Mouse (Mus musculus): ENCODE measurements around the gene Myl7.
"Not testable (repeated sequence)": the region's sequence is repeated elsewhere in the genome, so short reads cannot be mapped to it uniquely, and the experiment has no call there.

Gene Myl7

DNA sequence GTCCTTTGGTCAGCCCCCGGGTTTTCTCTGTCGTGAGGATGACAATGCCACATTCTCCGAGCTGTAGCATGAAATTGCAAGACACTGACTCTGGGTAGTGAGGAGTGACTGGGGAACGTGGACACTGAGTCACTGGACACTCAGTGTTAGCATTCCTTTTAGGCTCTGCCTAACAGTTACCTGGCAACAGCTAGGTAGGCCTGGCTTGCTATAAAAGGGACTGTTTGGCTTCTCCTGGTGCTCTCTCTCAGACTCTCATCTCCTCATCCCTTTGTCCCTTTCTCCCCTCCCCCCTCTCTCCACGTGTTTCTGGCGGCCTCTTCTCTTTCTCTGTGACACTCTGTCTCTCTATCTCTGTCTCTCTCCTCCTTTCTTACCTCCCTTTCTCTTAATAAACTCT is 3.8 kb upstream of the Myl7 start:
- no peak for DNase-seq

DNA sequence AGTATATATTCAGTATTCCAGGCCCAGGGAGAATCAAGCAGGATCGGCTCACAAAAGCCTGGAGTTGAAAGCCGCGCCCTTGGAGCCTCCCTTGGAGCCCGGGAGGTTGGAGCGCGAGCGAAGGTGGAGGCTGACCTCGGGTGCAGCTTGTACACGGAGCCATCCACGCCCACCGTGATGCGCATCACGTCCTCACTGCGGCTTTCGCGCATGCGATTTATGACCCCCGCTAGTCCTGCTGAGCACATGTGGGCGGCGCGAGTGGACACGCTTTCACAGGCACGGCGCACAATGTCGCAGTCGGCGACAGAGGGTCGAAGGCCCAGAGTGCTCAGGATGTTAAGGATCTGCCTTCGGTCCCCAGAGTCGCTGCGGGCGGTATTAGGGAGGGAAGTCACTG is 3.4 kb upstream of the Myl7 start:
- no peak for DNase-seq

DNA sequence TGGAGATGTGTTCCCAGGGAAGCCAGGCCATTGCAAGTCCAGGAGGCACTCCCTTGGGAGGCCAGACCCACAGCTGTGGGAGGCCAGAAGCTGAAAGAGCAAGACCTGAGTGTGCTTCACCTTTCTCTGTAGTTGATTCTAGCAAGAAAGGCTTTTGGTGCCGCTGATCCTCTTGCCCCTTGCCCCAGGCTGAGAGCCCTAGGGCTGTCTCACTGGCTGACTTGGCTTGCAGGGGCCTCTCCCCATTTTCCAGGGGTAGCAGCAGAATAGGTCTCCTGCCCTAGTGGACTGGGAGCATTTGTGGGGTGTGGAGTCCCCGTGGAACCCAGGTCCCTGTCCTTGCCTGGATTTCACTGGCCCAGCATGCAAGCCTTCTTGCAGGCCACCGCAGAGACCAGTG is 2.7 kb upstream of the Myl7 start:
- DNase-seq: no peak

DNA sequence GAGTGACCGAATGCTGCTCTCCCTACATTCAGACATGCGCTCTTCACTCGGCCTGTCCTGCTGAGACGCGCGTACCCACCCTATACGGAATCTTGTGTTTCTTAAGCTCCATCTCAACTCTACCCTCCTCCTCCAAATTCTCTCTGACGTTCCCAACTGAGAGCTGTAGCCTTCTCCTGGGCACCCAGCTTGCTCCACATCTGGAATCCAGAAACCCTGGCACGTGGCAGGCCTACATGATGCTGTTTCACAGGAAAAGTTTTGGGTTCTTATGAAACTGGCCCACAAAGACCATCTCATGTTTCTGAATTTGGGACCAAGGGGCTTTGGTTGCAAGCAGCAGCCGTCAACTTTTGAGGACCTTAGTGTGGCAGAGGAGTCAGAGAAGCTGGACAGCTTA is 704 bp upstream of the Myl7 start:
- DNase-seq: no peak

- DNase-seq: no peak
These were observed 743 bp downstream of the Myl7 start for GRCm38 (mm10) chr11:5897839-5898238.

GRCm38 (mm10) chr11:5897230-5897629 is 1.4 kb downstream of the Myl7 start:
- no peak for DNase-seq

- DNase-seq: no peak
These were observed 4.8 kb downstream of the Myl7 start for GRCm38 (mm10) chr11:5893807-5894206.

DNA sequence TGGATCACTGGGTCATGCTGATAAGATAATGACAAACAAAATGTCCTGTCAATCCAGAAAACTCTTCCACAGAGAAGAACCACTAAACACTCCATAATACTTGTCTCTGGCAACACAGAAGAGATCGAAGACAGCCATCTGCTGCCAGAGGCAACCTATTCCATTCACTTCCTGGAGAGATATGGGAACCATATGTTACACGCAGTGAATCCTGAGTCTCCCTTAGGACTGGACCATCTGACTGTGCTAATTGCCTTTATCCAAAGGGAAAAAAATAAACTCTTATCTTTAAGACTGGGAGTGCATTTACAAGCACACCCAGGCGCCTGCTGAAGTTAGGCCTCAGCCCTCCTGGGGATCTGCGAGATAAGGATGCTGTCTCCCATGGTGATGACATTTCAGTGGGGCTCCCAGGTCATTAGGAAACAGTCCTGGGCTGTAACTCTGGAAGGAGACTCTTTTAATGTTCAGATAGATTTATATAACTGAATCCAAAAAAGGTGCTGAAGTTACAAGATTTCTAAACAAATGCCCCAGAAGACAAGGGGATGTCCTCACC is 5.7 kb downstream of the Myl7 start:
- peak; percentile 61 for DNase-seq

- peak; percentile 84 for DNase-seq
These were observed 6.4 kb downstream of the Myl7 start for GRCm38 (mm10) chr11:5892151-5892591.

GRCm38 (mm10) chr11:5888563-5888962 is 10.0 kb downstream of the Myl7 start:
- not testable (repeated sequence) for DNase-seq

GRCm38 (mm10) chr11:5887250-5887649 is 11.3 kb downstream of the Myl7 start:
- no peak for DNase-seq

DNA sequence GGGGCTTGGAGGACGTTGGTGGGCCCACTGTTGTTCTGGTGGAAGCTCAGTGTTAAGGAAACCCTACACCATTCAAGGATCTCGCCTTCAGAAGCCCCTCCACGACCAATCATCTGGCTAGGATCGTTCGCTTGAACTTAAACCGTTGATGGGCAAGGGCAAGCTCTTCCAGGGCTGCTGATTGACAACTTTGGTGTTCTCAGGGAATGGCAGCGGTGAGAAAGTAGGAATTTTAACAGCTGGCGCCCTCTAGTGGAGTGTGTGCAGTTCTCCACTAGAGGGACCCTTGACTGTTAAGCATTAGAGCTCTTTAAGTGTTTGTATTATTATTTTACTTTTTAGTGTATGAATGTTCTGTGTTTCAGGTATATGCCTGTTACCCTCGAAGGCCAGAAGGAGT is 12.4 kb downstream of the Myl7 start:
- peak; percentile 65 for DNase-seq

DNA sequence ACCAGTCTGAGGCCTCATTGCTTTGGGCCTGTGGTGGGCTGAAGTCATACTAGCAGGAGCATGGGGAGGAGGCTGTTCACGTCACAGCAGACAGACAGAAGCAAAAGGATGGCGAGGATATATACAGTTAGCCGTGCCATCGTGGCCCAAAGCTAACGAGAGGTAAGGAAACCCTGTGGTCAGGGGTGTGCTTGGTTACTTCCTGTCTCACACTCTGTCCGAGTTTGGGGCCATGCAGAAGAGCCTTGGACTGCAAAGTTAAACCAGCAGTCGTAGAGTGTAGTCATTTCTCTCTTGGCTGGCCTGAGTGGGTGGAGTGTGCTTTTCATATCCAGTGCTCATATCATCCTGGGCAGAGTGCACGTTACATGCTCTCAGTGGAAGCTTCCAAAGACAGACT is 16.1 kb downstream of the Myl7 start:
- DNase-seq: no peak

GRCm38 (mm10) chr11:5879905-5880304 is 18.7 kb downstream of the Myl7 start:
- peak; percentile 75 for DNase-seq

GRCm38 (mm10) chr11:5878661-5879060 is 19.9 kb downstream of the Myl7 start:
- DNase-seq: no peak

DNA sequence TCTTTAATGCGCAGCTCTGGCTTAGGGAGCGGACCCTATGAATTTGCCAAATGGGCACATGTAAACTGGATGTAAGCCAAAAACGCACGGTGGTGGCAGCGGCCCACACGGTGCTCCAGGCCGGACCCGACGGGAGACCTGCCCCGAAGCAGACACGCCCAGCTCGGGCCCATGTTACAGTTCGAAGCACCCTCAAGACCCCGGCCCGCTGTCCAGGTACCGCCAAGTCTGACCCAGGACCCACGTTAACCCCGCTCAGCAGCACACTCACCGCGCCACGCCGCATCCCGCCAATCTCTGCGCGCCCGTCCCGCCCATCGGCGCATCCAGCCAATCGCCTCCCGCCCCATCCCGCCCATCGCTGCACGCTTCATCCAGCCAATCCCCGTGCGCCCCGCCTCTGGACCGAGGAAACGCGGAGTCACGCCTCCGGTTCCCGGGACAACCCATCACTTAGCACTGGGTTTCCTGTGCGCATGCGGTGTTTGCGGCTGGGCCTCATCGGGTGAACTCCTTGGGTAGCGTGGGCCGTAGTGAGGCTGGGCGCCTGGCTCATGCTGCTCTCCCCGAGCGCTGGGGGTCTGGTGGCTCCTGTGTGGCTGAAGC is 20.6 kb downstream of the Myl7 start, which contains the start of gene Pold2:
Pold2 (minus strand) TSS at position 372 of the 606 bp plus-strand sequence.
- peak; percentile 97 for DNase-seq

DNA sequence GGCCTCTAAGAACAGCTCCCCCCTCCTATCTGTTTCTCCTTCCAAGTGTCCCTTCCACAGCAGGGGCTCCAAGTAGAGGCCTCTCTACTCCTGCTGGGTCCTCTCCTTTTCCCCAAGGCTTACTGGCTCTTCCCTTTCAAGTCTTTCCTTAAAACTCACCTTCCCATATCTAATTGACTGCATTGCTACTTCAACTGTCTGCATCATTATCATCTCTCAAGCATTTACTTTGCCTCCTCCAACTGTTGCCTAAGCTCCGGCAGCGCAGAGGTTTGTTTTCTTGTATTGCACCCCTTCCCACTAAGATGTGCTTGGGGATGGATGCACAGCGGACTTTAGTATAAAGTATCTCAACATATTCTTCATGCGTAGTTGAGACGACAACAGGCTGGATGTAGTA is 21.2 kb downstream of the Myl7 start:
- DNase-seq: peak; percentile 38

DNA sequence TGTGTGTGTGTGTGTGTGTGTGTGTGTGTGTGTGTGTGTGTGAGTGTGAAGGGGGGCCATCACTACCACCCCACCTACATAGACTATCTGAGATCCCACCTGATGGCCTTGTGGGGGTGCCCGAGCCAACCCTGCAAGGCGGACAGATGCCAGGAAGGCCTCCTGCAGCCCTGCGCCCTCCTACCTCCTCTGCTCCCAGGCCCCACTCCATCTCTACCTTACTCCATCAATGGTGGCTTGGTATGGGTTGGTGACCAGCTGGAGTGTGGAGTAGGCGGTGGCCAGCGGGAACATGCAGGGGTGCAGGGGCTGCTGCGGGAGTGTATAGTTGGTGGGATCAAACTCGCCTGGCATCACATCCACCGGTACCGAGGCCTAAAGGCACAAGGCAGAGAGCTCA is 25.4 kb downstream of the Myl7 start:
- no peak for DNase-seq

DNA sequence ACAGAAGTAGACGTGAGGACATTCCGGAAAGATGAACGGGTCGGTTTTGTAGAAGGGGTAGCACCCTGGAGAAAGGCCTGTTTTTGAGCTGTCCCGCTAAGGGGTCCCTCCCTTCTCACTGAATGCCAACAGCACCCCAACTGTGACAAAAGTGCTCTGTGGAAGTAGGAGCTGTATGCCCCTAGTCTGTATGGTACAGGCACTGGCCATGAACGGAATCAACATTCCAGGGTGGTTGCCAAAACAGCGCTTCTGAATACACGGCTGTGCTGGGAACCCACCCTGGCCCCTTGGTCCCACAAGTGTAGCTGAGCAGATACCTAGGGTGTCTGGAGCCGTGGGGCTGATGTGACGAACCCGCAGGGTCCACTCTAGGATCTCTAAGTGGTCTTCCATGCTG is 25.9 kb downstream of the Myl7 start:
- DNase-seq: no peak

- no peak for DNase-seq
These were observed 28.5 kb downstream of the Myl7 start for GRCm38 (mm10) chr11:5870069-5870468.

DNA sequence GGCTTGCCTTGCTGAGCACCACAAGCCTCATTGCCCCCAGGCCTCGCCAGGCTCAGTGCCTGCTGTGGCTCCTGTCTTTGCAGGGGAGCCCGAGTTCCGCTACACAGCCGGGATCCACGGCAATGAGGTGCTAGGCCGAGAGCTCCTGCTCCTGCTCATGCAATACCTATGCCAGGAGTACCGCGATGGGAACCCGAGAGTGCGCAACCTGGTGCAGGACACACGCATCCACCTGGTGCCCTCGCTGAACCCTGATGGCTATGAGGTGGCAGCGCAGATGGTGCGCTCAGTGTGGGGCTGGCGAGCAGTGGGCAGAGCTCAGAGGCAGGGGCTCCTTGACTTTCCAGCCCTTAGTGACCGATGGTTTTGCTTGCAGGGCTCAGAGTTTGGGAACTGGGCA is 29.3 kb downstream of the Myl7 start:
- DNase-seq: no peak

GRCm38 (mm10) chr11:5868324-5868723 is 30.3 kb downstream of the Myl7 start:
- DNase-seq: no peak

GRCm38 (mm10) chr11:5867196-5867595 is 31.4 kb downstream of the Myl7 start:
- DNase-seq: no peak

DNA sequence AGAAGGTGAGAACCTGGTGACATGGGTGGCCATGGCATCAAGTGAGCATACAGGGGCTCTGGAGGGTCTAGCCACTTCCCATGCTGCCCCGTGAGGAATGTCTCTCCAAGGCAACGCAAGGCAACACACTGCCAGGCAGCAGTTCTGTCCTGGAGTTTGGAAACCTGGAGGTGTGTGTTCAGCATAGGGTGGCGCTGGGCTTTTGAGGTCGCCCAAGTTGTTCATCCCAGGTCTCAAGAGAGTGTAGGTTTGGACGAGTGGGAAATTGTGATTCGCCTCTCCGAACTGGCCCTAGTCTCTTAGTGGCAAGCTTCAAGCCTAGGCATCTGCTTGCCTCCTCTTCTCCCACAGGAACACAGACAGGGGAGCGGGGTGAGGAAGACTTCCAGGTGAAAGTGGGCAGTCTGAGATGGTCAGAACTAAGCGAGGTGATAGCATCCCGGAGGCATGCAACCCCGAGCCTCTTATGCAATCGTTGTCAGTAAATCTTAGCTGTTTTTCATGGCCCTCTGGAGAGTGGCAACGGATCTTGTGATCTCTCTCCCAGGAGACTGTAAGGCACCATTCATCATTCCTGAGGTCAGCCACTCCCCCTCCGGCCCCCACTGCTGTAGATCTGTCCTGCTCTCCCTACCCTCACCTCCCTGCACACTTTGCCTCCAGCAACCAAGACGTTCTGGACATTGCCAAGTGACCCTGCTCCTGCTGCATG is 36.0 kb downstream of the Myl7 start:
- DNase-seq: no peak
